Mouse (Mus musculus): ENCODE results near the gene Lingo1. TPM values are rescaled to one million over a fixed set of nuclear protein-coding genes. Genes with fewer than 3 reads are reported as not detected.

Gene Lingo1
- total and polyA plus RNA-seq, 3 experiments: not detected

DNA sequence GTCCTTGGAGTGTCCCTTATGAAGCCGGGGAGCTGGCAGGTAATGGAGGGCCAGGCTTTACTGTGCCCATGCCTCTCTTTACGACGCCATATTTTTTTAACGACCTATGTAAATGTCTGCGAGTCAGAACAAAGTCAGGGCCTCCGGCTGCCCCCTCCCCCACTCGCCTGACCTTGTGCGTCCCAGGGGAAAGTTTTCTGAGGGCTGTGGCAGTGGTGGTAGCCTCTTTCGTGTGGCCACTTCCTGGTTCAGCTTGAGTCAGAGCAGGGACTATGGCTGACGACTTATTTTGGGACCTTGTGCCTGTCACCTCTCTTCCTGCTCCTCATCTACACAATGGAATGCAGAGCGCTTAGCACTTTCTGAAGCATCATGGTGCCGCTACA, 183.5 kb downstream of the Lingo1 start:
- no peaks in the 10 kb centered on the region for H3K36me3 ChIP-seq (replicated peaks in 1 of 2; ENCODE audit: control insufficient read depth in 1 of 2, insufficient read depth in 1 of 2, low read length in 1 of 2)
- in situ Hi-C loops (cut with MboI; ENCODE audit: low pct_ligation_motif_present, low pct_unique_long_range_greater_than_20kb, low sequenced_read_pairs): no loop called here
- peaks cover 18 to 56% of the 10 kb centered on the region in 2 experiments for H3K4me1 ChIP-seq (ENCODE audit: control insufficient read depth in 1 of 2, insufficient read depth in 2 of 2)
- peak; percentile 51 for TF ChIP-seq HCFC1 (IDR thresholded peaks at IDR 0.05; ENCODE audit: low read depth, low read length)
- TF ChIP-seq ZMIZ1 (IDR thresholded peaks at IDR 0.05; ENCODE audit: low read depth, low read length): no peak
- TF ChIP-seq E2F4 (IDR thresholded peaks at IDR 0.05; ENCODE audit: insufficient replicate concordance, low read depth, low read length): no peak
- peak; percentile 92 for TF ChIP-seq MEF2A (IDR thresholded peaks at IDR 0.05; ENCODE audit: borderline replicate concordance, low read depth, low read length)
- TF ChIP-seq POLR2A (IDR thresholded peaks at IDR 0.05; ENCODE audit: low read depth, low read length): no peak
- TF ChIP-seq JUN (IDR thresholded peaks at IDR 0.05; ENCODE audit: insufficient read depth, low read depth, low read length): 0 out of 2 replicates have a peak, but pooled peaks have one; percentile 27
- TF ChIP-seq RAD21 (IDR thresholded peaks at IDR 0.05; ENCODE audit: low read depth, low read length): no peak; the same call in 1 of the 2 replicates
- TF ChIP-seq PAX5 (IDR thresholded peaks at IDR 0.05; ENCODE audit: low read length): no peak
- TF ChIP-seq MXI1 (IDR thresholded peaks at IDR 0.05; ENCODE audit: low read depth, low read length): no peak; the same call in 1 of the 2 replicates
- peak; percentile 86 for TF ChIP-seq EP300 (IDR thresholded peaks at IDR 0.05; ENCODE audit: low read length)
- no peak for TF ChIP-seq GABPA (IDR thresholded peaks at IDR 0.05; ENCODE audit: insufficient replicate concordance, low read depth, low read length)
- TF ChIP-seq KAT2A (IDR thresholded peaks at IDR 0.05; ENCODE audit: insufficient replicate concordance, low read length): 0 out of 2 replicates have a peak, but pooled peaks have one; percentile 38
- no peak for TF ChIP-seq ZC3H11A (IDR thresholded peaks at IDR 0.05; ENCODE audit: low read depth, low read length)
- TF ChIP-seq TBP (conservative IDR thresholded peaks at IDR 0.05; ENCODE audit: low read depth, low read length): no peak
- 0 out of 2 replicates have a peak, but pooled peaks have one; percentile 12 for TF ChIP-seq JUND (conservative IDR thresholded peaks at IDR 0.05; ENCODE audit: low read depth, low read length)
- TF ChIP-seq USF2 (conservative IDR thresholded peaks at IDR 0.05; ENCODE audit: low read depth, low read length): no peak
- no peak for TF ChIP-seq CHD1 (IDR thresholded peaks at IDR 0.05; ENCODE audit: low read depth, low read length)
- peak; percentile 91 for TF ChIP-seq ELF1 (IDR thresholded peaks at IDR 0.05; ENCODE audit: low read depth, low read length)
- no peak for TF ChIP-seq CTCF (conservative IDR thresholded peaks at IDR 0.05 in 1 of 2, IDR thresholded peaks at IDR 0.05 in 1 of 2; ENCODE audit: low read depth in 2 of 2, low read length in 2 of 2)
- TF ChIP-seq NRF1 (IDR thresholded peaks at IDR 0.05; ENCODE audit: low read depth, low read length): peak; percentile 31; the same call in 1 of the 2 replicates
- no peak for TF ChIP-seq MAZ (IDR thresholded peaks at IDR 0.05; ENCODE audit: low read depth, low read length)
- 0 out of 2 replicates have a peak, but pooled peaks have one; percentile 57 for TF ChIP-seq MAX (IDR thresholded peaks at IDR 0.05; ENCODE audit: low read length)
- TF ChIP-seq ZNF384 (IDR thresholded peaks at IDR 0.05; ENCODE audit: low read depth, low read length): peak; percentile 65
- TF ChIP-seq NELFE (IDR thresholded peaks at IDR 0.05; ENCODE audit: low read depth, low read length): no peak
- no peak for TF ChIP-seq UBTF (IDR thresholded peaks at IDR 0.05; ENCODE audit: low read depth, low read length)
- TF ChIP-seq RCOR1 (conservative IDR thresholded peaks at IDR 0.05; ENCODE audit: low read depth, low read length): peak; percentile 87
- TF ChIP-seq ZKSCAN1 (IDR thresholded peaks at IDR 0.05; ENCODE audit: borderline replicate concordance, low read depth, low read length): no peak
- TF ChIP-seq MAFK (IDR thresholded peaks at IDR 0.05; ENCODE audit: insufficient replicate concordance, low read length): peak; percentile 75
- peak; percentile 97 for TF ChIP-seq BHLHE40 (IDR thresholded peaks at IDR 0.05; ENCODE audit: low read depth, low read length)
- TF ChIP-seq TCF12 (IDR thresholded peaks at IDR 0.05; ENCODE audit: low read depth, low read length): peak; percentile 71; the same call in 1 of the 2 replicates
- no peak for TF ChIP-seq SMC3 (IDR thresholded peaks at IDR 0.05; ENCODE audit: low read depth, low read length)
- TF ChIP-seq USF1 (IDR thresholded peaks at IDR 0.05; ENCODE audit: low read depth, low read length): no peak
- TF ChIP-seq IRF4 (IDR thresholded peaks at IDR 0.05; ENCODE audit: low read depth, low read length): peak; percentile 91
- TF ChIP-seq SIN3A (IDR thresholded peaks at IDR 0.05; ENCODE audit: low read length): no peak
- no peak for TF ChIP-seq POLR2AphosphoS2 (IDR thresholded peaks at IDR 0.05; ENCODE audit: low read depth, low read length)
- no peak for TF ChIP-seq MYC (IDR thresholded peaks at IDR 0.05; ENCODE audit: low read depth, low read length)
- TF ChIP-seq ETS1 (conservative IDR thresholded peaks at IDR 0.05; ENCODE audit: low read depth, low read length): peak; percentile 80
- peak; percentile 90 for TF ChIP-seq CHD2 (IDR thresholded peaks at IDR 0.05; ENCODE audit: low read length)
- DNase-seq (ENCODE audit: extremely low read depth): peak; percentile 86
- no peaks in the 10 kb centered on the region for H3K79me2 ChIP-seq (replicated peaks; ENCODE audit: control insufficient read depth, extremely low read depth, insufficient read depth, poor library complexity, severe bottlenecking)
- no peak overlapping the region for H3K4me3 ChIP-seq (replicated peaks in 1 of 3; ENCODE audit: low read depth in 2 of 3, low read length in 2 of 3, poor library complexity in 1 of 3)
- H3K9ac ChIP-seq (ENCODE audit: insufficient read depth, low read depth): no peak overlapping the region
- dilution Hi-C loops (cut with MboI; ENCODE audit: extremely low pct_ligation_motif_present, extremely low pct_unique_long_range_greater_than_20kb, low sequenced_read_pairs): no loop called here
- no peaks in the 10 kb centered on the region for H3K9me3 ChIP-seq (replicated peaks; ENCODE audit: low read length)
- H3K27ac ChIP-seq (ENCODE audit: insufficient read depth, low read depth): no peak overlapping the region
- peak overlapping the region; percentile 25; the same call in 1 of the 2 replicates for H3K4me2 ChIP-seq (ENCODE audit: insufficient read depth, low read depth, poor library complexity, severe bottlenecking)
- H3K27me3 ChIP-seq (replicated peaks): no peaks in the 10 kb centered on the region
